Mouse (Mus musculus) lung, embryonic 16.5 days (tissue): ENCODE data around the gene Hpf1. TPM values are rescaled to one million over a fixed set of nuclear protein-coding genes. Genes with fewer than 3 reads are reported as not detected.

Experiments used
- ATAC-seq: fragments of 200-750 bp; cut with Nextera tagmentation; 2 replicates; pipeline ENCODE4 v1.8.0; 2017; ENCODE audit warnings: low read depth, mild to moderate bottlenecking, moderate library complexity
- H3K27ac ChIP-seq: fragments of 300-500 bp; sonication (generic); 2 replicates; pipeline ENCODE4 v1.5.1; 2014; ENCODE audit warnings: mild to moderate bottlenecking, control low read depth, low read length
- H3K27me3 ChIP-seq: fragments of 300-500 bp; sonication (generic); 2 replicates; pipeline ENCODE4 v1.6.1; 2014; ENCODE audit warnings: low read depth, low read length, mixed read lengths; ENCODE audit not compliant: control insufficient read depth, insufficient read depth
- H3K36me3 ChIP-seq: fragments of 300-500 bp; sonication (generic); 2 replicates; pipeline ENCODE4 v1.6.1; 2014; ENCODE audit warnings: low read length; ENCODE audit not compliant: control insufficient read depth, insufficient read depth
- H3K4me1 ChIP-seq: fragments of 300-500 bp; sonication (generic); replicated peaks from 2 replicates; pipeline ENCODE4 v1.6.1; 2014; ENCODE audit warnings: low read length, mixed read lengths; ENCODE audit not compliant: control insufficient read depth, insufficient read depth
- H3K4me2 ChIP-seq: fragments of 300-500 bp; sonication (generic); 2 replicates; pipeline ENCODE4 v1.6.1; 2014; ENCODE audit warnings: low read depth, low read length, control low read depth
- H3K4me3 ChIP-seq: fragments of 300-500 bp; sonication (generic); 2 replicates; pipeline ENCODE4 v1.5.1; 2014; ENCODE audit warnings: mild to moderate bottlenecking, low read length, control low read depth
- H3K9ac ChIP-seq: fragments of 300-500 bp; sonication (generic); 2 replicates; pipeline ENCODE4 v1.6.1; 2014; ENCODE audit warnings: low read length, control low read depth
- H3K9me3 ChIP-seq: fragments of 300-500 bp; sonication (generic); 2 replicates; pipeline ENCODE4 v1.6.1; 2016; ENCODE audit warnings: low read length; ENCODE audit not compliant: control insufficient read depth
- WGBS: fragments of 180-500 bp; shearing (Covaris S2); extraction: QIAGEN DNeasy Blood & Tissue Kit; methylation state at CpG from one replicate; pipeline ENCODE4 v1.1.7; 2014; 5-methylcytosine and 5-hydroxymethylcytosine counted together
- polyA plus RNA-seq: library from polyadenylated mRNA; unstranded; fragments of >200 nt; fragmentation: Nextera tagmentation; extraction: Ambion mirVana; gene quantifications from 2 replicates; pipeline ENCODE4 v1.2.1, GENCODE M21; 2015

Hpf1 gene
- polyA plus RNA-seq, 1 experiment from 2014 or later: 110 TPM

GRCm38 (mm10) chr8:60956847-60957246 lies 66.6 kb downstream of the Hpf1 start:
- no peaks in the 10 kb centered on the region for H3K27me3 ChIP-seq
- peaks cover 7% of the 10 kb centered on the region; the same call in 1 of the 2 replicates for H3K4me1 ChIP-seq
- H3K36me3 ChIP-seq: no peaks in the 10 kb centered on the region
- H3K27ac ChIP-seq: no peak overlapping the region
- ATAC-seq: no peak
- no peak overlapping the region for H3K9ac ChIP-seq
- H3K4me3 ChIP-seq: no peak overlapping the region
- no peak overlapping the region for H3K4me2 ChIP-seq
- H3K9me3 ChIP-seq: no peaks in the 10 kb centered on the region
- 79% methylated on average over 7 of the region's 7 CpGs for WGBS

Other genes starting within 250 kb of the Hpf1 start
- 22.1 and 22.2 TPM in 2 replicates for gene Clcn3, start 92.9 kb downstream of the Hpf1 start, polyA plus RNA-seq
- gene Nek1, start 102.8 kb downstream of the Hpf1 start, polyA plus RNA-seq: 18.9 and 19.1 TPM in 2 replicates